Mouse (Mus musculus) gastrocnemius, postnatal 14 days (tissue): ENCODE data around the gene Iqgap2. TPM values are rescaled to one million over a fixed set of nuclear protein-coding genes. Genes with fewer than 3 reads are reported as not detected.

Experiments
- DNase-seq: peaks from one replicate; pipeline ENCODE4 v3.0.0; 2021; ENCODE audit warnings: mixed read lengths
- intact Hi-C: fragments of 180-260 bp; cut with DNase I; formaldehyde crosslinking; loops from one replicate; pipeline ENCODE4 v1.15.1; 2025; ENCODE audit warnings: low total_unique reads
- total RNA-seq, 2 experiments: library from RNA; stranded (reverse); gene quantifications; 2 replicates each; pipeline ENCODE4 v1.2.3; 2021

Iqgap2 gene
- total RNA-seq, 2 experiments from 2014 or later = 2.4 to 2.7 TPM

- intact Hi-C loops = no loop called here
- DNase-seq = no peak
Observed at GRCm38 (mm10) chr13:95679491-95679941, 212.2 kb downstream of the Iqgap2 start.

- intact Hi-C loops = no loop called here
- no peak for DNase-seq
Observed at GRCm38 (mm10) chr13:95679078-95679477, 212.6 kb downstream of the Iqgap2 start.

- intact Hi-C loops = no loop called here
- no peak for DNase-seq
Observed at GRCm38 (mm10) chr13:95672372-95672771, 219.3 kb downstream of the Iqgap2 start.

- DNase-seq = no peak
- intact Hi-C loops = no loop called here
Observed at GRCm38 (mm10) chr13:95671108-95671897, 220.4 kb downstream of the Iqgap2 start.

- intact Hi-C loops = no loop called here
- no peak for DNase-seq
Observed at GRCm38 (mm10) chr13:95670534-95670933, 221.2 kb downstream of the Iqgap2 start.

GRCm38 (mm10) chr13:95667260-95667659 is 224.5 kb downstream of the Iqgap2 start:
- intact Hi-C loops = loop anchor here (2.0 to 5.0 kb wide), 2 partner anchors 55 to 102 kb away; no protein-coding TSS in a partner anchor

GRCm38 (mm10) chr13:95665644-95666356 is 225.9 kb downstream of the Iqgap2 start:
- intact Hi-C loops = loop anchor here (2.0 to 5.0 kb wide), 2 partner anchors 57 to 101 kb away; no protein-coding TSS in a partner anchor
- DNase-seq = no peak

More at GRCm38 (mm10) chr13:95667260-95667659, 224.5 kb downstream of the Iqgap2 start:
- DNase-seq = no peak

- DNase-seq = no peak
- intact Hi-C loops = no loop called here
Observed at GRCm38 (mm10) chr13:95663834-95664233, 227.9 kb downstream of the Iqgap2 start.

- intact Hi-C loops = no loop called here
- DNase-seq = no peak
Observed at GRCm38 (mm10) chr13:95659432-95659831, 232.3 kb downstream of the Iqgap2 start.

- intact Hi-C loops = no loop called here
- DNase-seq = no peak
Observed at GRCm38 (mm10) chr13:95657171-95657570, 234.6 kb downstream of the Iqgap2 start.

- intact Hi-C loops = no loop called here
- DNase-seq = no peak
Observed at GRCm38 (mm10) chr13:95655284-95655683, 236.4 kb downstream of the Iqgap2 start.

GRCm38 (mm10) chr13:95653696-95654095 is 238.0 kb downstream of the Iqgap2 start:
- intact Hi-C loops = no loop called here
- DNase-seq = no peak

GRCm38 (mm10) chr13:95651870-95652668 is 239.7 kb downstream of the Iqgap2 start:
- DNase-seq = no peak
- intact Hi-C loops = no loop called here

GRCm38 (mm10) chr13:95649941-95650340 is 241.8 kb downstream of the Iqgap2 start:
- no peak for DNase-seq
- intact Hi-C loops = no loop called here

GRCm38 (mm10) chr13:95647248-95647647 is 244.5 kb downstream of the Iqgap2 start:
- DNase-seq = no peak
- intact Hi-C loops = no loop called here

- DNase-seq = no peak
Observed at GRCm38 (mm10) chr13:95646687-95647111, 245.0 kb downstream of the Iqgap2 start.

GRCm38 (mm10) chr13:95643740-95644139 is 248.0 kb downstream of the Iqgap2 start:
- intact Hi-C loops = no loop called here
- DNase-seq = no peak

More at GRCm38 (mm10) chr13:95646687-95647111, 245.0 kb downstream of the Iqgap2 start:
- intact Hi-C loops = no loop called here

- DNase-seq = no peak
- intact Hi-C loops = no loop called here
Observed at GRCm38 (mm10) chr13:95641061-95641986, 250.4 kb downstream of the Iqgap2 start.

- intact Hi-C loops = no loop called here
- DNase-seq = no peak
Observed at GRCm38 (mm10) chr13:95640408-95640807, 251.3 kb downstream of the Iqgap2 start.
